Mouse (Mus musculus): ENCODE results near the gene Otud4. TPM values are rescaled to one million over a fixed set of nuclear protein-coding genes. Genes with fewer than 3 reads are reported as not detected.
A peak's percentile ranks its signal among the peaks of the same experiment; 100 is the strongest.

Gene Otud4
- polyA plus RNA-seq, 1 experiment from 2014 or later: 12.3 TPM

- Histone ChIP-seq H3K27ac (peak within 1 kb of the TSS; percentile 78), H3K36me3 (ENCODE audit: poor library complexity, severe bottlenecking) (peaks cover 20% of the 10 kb centered on the region), H3K27me3 (no peaks in the 10 kb centered on the region), H3K4me1 (peaks cover 16% of the 10 kb centered on the region), H3K9me3 (replicated peaks) (no peaks in the 10 kb centered on the region), H3K4me3 (peak within 1 kb of the TSS; percentile 90), H3K4me2 (peak within 1 kb of the TSS; percentile 84), H3K9ac (peak within 1 kb of the TSS; percentile 81)
- ATAC-seq: peak; percentile 99
- WGBS: under 1% methylated on average over 73 of the region's 73 CpGs
These were observed 71.9 kb downstream of the Otud4 start, which contains the start of the genes Abce1 and Anapc10 for GRCm38 (mm10) chr8:79711064-79711961. TSS of gene Abce1 (minus strand) at chr8:79711740. TSS of gene Anapc10 (plus strand) at chr8:79711820.

DNA sequence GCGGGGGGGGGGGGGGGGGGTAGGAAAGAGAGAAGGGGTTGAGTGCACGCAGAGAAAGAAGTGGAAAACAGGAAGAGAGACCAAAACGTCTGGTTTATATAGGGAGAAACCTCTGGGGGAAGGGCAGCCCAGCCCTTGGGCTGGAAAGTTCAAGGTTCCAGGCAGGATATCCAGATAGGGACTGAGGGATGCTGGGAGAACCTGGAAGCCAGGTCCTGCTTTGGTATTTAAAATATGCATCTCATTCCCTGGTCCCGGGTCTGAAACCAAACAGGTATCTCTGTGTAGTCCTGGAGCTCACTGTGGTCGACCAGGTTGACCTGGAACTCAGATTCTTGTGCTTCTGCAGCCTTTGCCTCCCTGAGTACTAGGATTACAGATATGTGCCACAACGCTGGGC lies 73.3 kb downstream of the Otud4 start:
- H3K4me2 ChIP-seq: peak overlapping the region; percentile 45
- no peak for ATAC-seq
- no peak overlapping the region for H3K27ac ChIP-seq
- no peaks in the 10 kb centered on the region for H3K9me3 ChIP-seq (replicated peaks)
- 63% methylated on average over 5 of the region's 6 CpGs for WGBS
- H3K4me3 ChIP-seq: no peak overlapping the region
- H3K27me3 ChIP-seq: no peaks in the 10 kb centered on the region
- peaks cover 25% of the 10 kb centered on the region for H3K36me3 ChIP-seq (ENCODE audit: poor library complexity, severe bottlenecking)
- no peak overlapping the region for H3K9ac ChIP-seq
- H3K4me1 ChIP-seq: peaks cover 16% of the 10 kb centered on the region

- Histone ChIP-seq H3K9me3 (replicated peaks) (no peaks in the 10 kb centered on the region), H3K27ac (no peak overlapping the region), H3K27me3 (no peaks in the 10 kb centered on the region), H3K9ac (no peak overlapping the region), H3K4me3 (no peak overlapping the region), H3K4me2 (no peak overlapping the region), H3K4me1 (no peaks in the 10 kb centered on the region), H3K36me3 (ENCODE audit: poor library complexity, severe bottlenecking) (peaks cover 47% of the 10 kb centered on the region)
- no peak for ATAC-seq
These were observed 82.1 kb downstream of the Otud4 start for GRCm38 (mm10) chr8:79721537-79721936.

DNA sequence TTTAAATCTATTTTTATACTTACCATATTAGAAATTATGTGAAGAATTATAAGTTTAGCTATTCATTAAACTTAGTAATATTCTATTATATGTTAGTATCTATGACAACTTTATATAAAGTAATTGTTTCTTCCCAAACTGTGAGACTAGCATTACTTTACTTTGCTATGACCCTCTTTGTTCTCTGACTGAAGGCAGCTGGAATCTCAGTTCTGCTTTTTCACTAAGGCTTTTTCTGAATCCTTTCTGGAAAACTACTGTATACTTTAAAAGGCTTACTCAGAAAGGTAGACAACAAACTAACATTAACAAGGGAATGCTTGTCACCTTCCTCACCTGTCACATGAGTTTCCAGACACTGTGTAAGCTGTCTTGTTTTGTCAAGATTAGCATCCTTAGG lies 83.9 kb downstream of the Otud4 start:
- no peak overlapping the region for H3K27ac ChIP-seq
- H3K4me3 ChIP-seq: no peak overlapping the region
- no peaks in the 10 kb centered on the region for H3K27me3 ChIP-seq
- no peaks in the 10 kb centered on the region for H3K4me1 ChIP-seq
- peaks cover 32% of the 10 kb centered on the region for H3K36me3 ChIP-seq (ENCODE audit: poor library complexity, severe bottlenecking)
- H3K9ac ChIP-seq: no peak overlapping the region
- no peak overlapping the region for H3K4me2 ChIP-seq
- ATAC-seq: no peak
- H3K9me3 ChIP-seq (replicated peaks): no peaks in the 10 kb centered on the region

DNA sequence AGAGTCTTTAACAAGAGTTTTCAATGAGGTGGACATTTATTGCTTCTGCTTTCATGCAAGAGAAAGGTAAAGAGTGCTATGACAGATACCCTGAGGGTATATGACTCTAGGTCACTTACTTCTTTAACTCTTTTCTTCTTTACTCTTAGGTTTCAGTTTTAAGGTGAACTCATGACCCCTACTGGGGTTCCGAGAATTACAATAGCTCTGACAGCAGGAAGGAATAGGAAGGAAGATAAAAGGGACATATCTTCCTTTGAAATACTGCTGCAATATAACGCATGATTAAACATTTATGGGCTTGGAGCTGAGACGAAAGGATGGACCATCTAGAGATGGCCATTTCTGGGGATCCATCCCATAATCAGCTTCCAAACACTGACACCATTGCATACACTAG lies 85.2 kb downstream of the Otud4 start:
- H3K9me3 ChIP-seq (replicated peaks): no peaks in the 10 kb centered on the region
- 52% methylated on average over 3 of the region's 3 CpGs for WGBS
- no peak overlapping the region for H3K4me3 ChIP-seq
- no peaks in the 10 kb centered on the region for H3K4me1 ChIP-seq
- no peak overlapping the region for H3K4me2 ChIP-seq
- no peaks in the 10 kb centered on the region for H3K27me3 ChIP-seq
- no peak overlapping the region for H3K9ac ChIP-seq
- no peak for ATAC-seq
- peaks cover 33% of the 10 kb centered on the region for H3K36me3 ChIP-seq (ENCODE audit: poor library complexity, severe bottlenecking)
- no peak overlapping the region for H3K27ac ChIP-seq

Other genes starting within 250 kb of the Otud4 start
- 49.5 and 50.9 TPM in 2 replicates for gene Smad1, start 240.1 kb upstream of the Otud4 start, polyA plus RNA-seq (2015; fragmentation: Nextera tagmentation; extraction: Ambion mirVana)
- 84.5 and 94.5 TPM in 2 replicates for gene Abce1, start 72.1 kb downstream of the Otud4 start, polyA plus RNA-seq (2015; fragmentation: Nextera tagmentation; extraction: Ambion mirVana)
- gene Anapc10, start 72.2 kb downstream of the Otud4 start, polyA plus RNA-seq (2015; fragmentation: Nextera tagmentation; extraction: Ambion mirVana): 47.0 and 51.3 TPM in 2 replicates

Measured in forebrain, embryonic 13.5 days (tissue).